Mouse (Mus musculus) intestine, postnatal 0 days (tissue): ENCODE results near the gene Mri1. TPM values are rescaled to one million over a fixed set of nuclear protein-coding genes. Genes with fewer than 3 reads are reported as not detected.

Source experiments
- ATAC-seq: fragments of 200-750 bp; cut with Nextera tagmentation; 2 replicates; pipeline ENCODE4 v1.8.0; 2017; ENCODE audit warnings: mild to moderate bottlenecking, moderate TSS enrichment, moderate library complexity
- H3K27ac ChIP-seq: fragments of 300-500 bp; sonication (generic); 2 replicates; pipeline ENCODE4 v1.5.1; 2014; ENCODE audit warnings: mild to moderate bottlenecking, low read depth, low read length, moderate library complexity
- H3K27me3 ChIP-seq: fragments of 300-500 bp; sonication (generic); replicated peaks from 2 replicates; pipeline ENCODE4 v1.6.1; 2014; ENCODE audit warnings: low read length, mixed read lengths; ENCODE audit not compliant: control insufficient read depth, insufficient read depth
- H3K36me3 ChIP-seq: fragments of 300-500 bp; sonication (generic); 2 replicates; pipeline ENCODE4 v1.6.1; 2014; ENCODE audit warnings: mild to moderate bottlenecking, moderate library complexity; ENCODE audit not compliant: control insufficient read depth, insufficient read depth
- H3K4me1 ChIP-seq: fragments of 300-500 bp; sonication (generic); replicated peaks from 2 replicates; pipeline ENCODE4 v1.6.1; 2014; ENCODE audit warnings: antibody characterized with exemption, low read length, mixed read lengths; ENCODE audit not compliant: control insufficient read depth, insufficient read depth
- H3K4me2 ChIP-seq: fragments of 300-500 bp; sonication (generic); replicated peaks from 2 replicates; pipeline ENCODE4 v1.6.1; 2014; ENCODE audit warnings: low read depth, mild to moderate bottlenecking, moderate library complexity
- H3K4me3 ChIP-seq: fragments of 300-500 bp; sonication (generic); 2 replicates; pipeline ENCODE4 v1.5.1; 2014; ENCODE audit warnings: low read depth, low read length
- H3K9ac ChIP-seq: fragments of 300-500 bp; sonication (generic); 2 replicates; pipeline ENCODE4 v1.6.1; 2014; ENCODE audit warnings: mild to moderate bottlenecking, low read depth, low read length
- H3K9me3 ChIP-seq: fragments of 300-500 bp; sonication (generic); 2 replicates; pipeline ENCODE4 v1.6.1; 2016; ENCODE audit warnings: mixed run types; ENCODE audit not compliant: control insufficient read depth
- CTCF ChIP-seq: sonication (generic); IDR thresholded peaks from 2 replicates; pipeline ENCODE4 v1.5.1; 2016; ENCODE audit warnings: low read depth, mild to moderate bottlenecking, control low read depth, antibody characterized with exemption, moderate library complexity
- WGBS: fragments of 180-500 bp; shearing (Covaris S2); extraction: QIAGEN DNeasy Blood & Tissue Kit; methylation state at CpG from one replicate; pipeline ENCODE4 v1.1.7; 2014; 5-methylcytosine and 5-hydroxymethylcytosine counted together
- microRNA counts: library from miRNA; unstranded; fragments of <30 nt; microRNA quantifications from one replicate; lab custom pipeline; 2016
- microRNA-seq: library from miRNA; unstranded; fragments of <30 nt; microRNA quantifications from one replicate; pipeline ENCODE4, GENCODE M21; 2016
- polyA plus RNA-seq: library from polyadenylated mRNA; unstranded; fragments of >200 nt; fragmentation: Nextera tagmentation; extraction: Ambion mirVana; gene quantifications from 2 replicates; pipeline ENCODE4 v1.2.1, GENCODE M21; 2015

The Mri1 gene
- polyA plus RNA-seq, 1 experiment from 2014 or later: 60.3 TPM

GRCm38 (mm10) chr8:84202466-84202865 lies 54.7 kb downstream of the Mri1 start:
- no peak for TF ChIP-seq CTCF
- H3K4me1 ChIP-seq: no peaks in the 10 kb centered on the region; the same call in 1 of the 2 replicates
- H3K27ac ChIP-seq: 0 out of 2 replicates have a peak overlapping the region, but pooled peaks have one; percentile 81
- ATAC-seq: no peak
- H3K4me3 ChIP-seq: peak overlapping the region; percentile 55
- no peak overlapping the region; the same call in 1 of the 2 replicates for H3K9ac ChIP-seq
- H3K9me3 ChIP-seq: no peaks in the 10 kb centered on the region
- no peaks in the 10 kb centered on the region for H3K27me3 ChIP-seq
- WGBS: 54% methylated on average over 9 of the region's 9 CpGs
- no peaks in the 10 kb centered on the region for H3K36me3 ChIP-seq
- peak overlapping the region; percentile 76 for H3K4me2 ChIP-seq

- Histone ChIP-seq H3K9ac (peak overlapping the region; percentile 63), H3K36me3 (no peaks in the 10 kb centered on the region), H3K9me3 (no peaks in the 10 kb centered on the region), H3K27me3 (no peaks in the 10 kb centered on the region), H3K27ac (peak overlapping the region; percentile 61), H3K4me2 (peak overlapping the region; percentile 76), H3K4me3 (peak overlapping the region; percentile 55), H3K4me1 (no peaks in the 10 kb centered on the region; the same call in 1 of the 2 replicates)
- TF ChIP-seq CTCF: no peak
- no peak for ATAC-seq
- WGBS: 46% methylated on average over 15 of the region's 15 CpGs
Observed at GRCm38 (mm10) chr8:84201545-84202245, 55.4 kb downstream of the Mri1 start.

GRCm38 (mm10) chr8:84200652-84201544 lies 56.2 kb downstream of the Mri1 start:
- TF ChIP-seq CTCF: no peak
- H3K4me2 ChIP-seq: peak overlapping the region; percentile 76
- H3K27ac ChIP-seq: peak overlapping the region; percentile 61
- H3K36me3 ChIP-seq: no peaks in the 10 kb centered on the region
- peak; percentile 6; the same call in 1 of the 2 replicates for ATAC-seq
- H3K4me3 ChIP-seq: peak overlapping the region; percentile 55
- peak overlapping the region; percentile 63 for H3K9ac ChIP-seq
- no peaks in the 10 kb centered on the region for H3K9me3 ChIP-seq
- 5% methylated on average over 64 of the region's 70 CpGs for WGBS
- H3K4me1 ChIP-seq: no peaks in the 10 kb centered on the region; the same call in 1 of the 2 replicates
- H3K27me3 ChIP-seq: no peaks in the 10 kb centered on the region

GRCm38 (mm10) chr8:84200126-84200555 lies 57.0 kb downstream of the Mri1 start:
- TF ChIP-seq CTCF: no peak
- no peaks in the 10 kb centered on the region; the same call in 1 of the 2 replicates for H3K4me1 ChIP-seq
- H3K4me3 ChIP-seq: peak overlapping the region; percentile 55; the same call in 1 of the 2 replicates
- H3K9me3 ChIP-seq: no peaks in the 10 kb centered on the region
- H3K27me3 ChIP-seq: no peaks in the 10 kb centered on the region
- ATAC-seq: no peak
- H3K4me2 ChIP-seq: peak overlapping the region; percentile 76
- H3K9ac ChIP-seq: 0 out of 2 replicates have a peak overlapping the region, but pooled peaks have one; percentile 63
- H3K27ac ChIP-seq: peak overlapping the region; percentile 61; the same call in 1 of the 2 replicates
- no peaks in the 10 kb centered on the region for H3K36me3 ChIP-seq
- WGBS: 35% methylated on average over 8 of the region's 8 CpGs

MicroRNAs encoded within 50 kb of the gene (microRNA counts, 519-probe panel; counts per million panel counts)
- microRNA mmu-miR-23a (lab: Ali Mortazavi, UCI) (5,154 counts per million, percentile 86 among the panel's probes with 10 or more counts), microRNA mmu-miR-27a (lab: Ali Mortazavi, UCI) (5,431 counts per million, percentile 90 among the panel's probes with 10 or more counts)

Small RNA genes lying within 50 kb of the gene (microRNA-seq; reads per million reads assigned to microRNA genes)
- gene Mir23a (10,443 reads per million, percentile 94 among the genes with 10 or more reads in this experiment), gene Mir24-2 (not detected), gene Mir27a (389 reads per million, percentile 66 among the genes with 10 or more reads in this experiment), gene Mir3074-2 (not detected)

Other genes with a start within 250 kb of the Mri1 start
- 4.5 and 4.7 TPM in 2 replicates for gene 2210011C24Rik, start 245.2 kb downstream of the Mri1 start, polyA plus RNA-seq
- 0.30 and 0.39 TPM in 2 replicates for gene Palm3, start 235.9 kb downstream of the Mri1 start, polyA plus RNA-seq
- gene Il27ra, start 214.7 kb downstream of the Mri1 start, polyA plus RNA-seq: 0.29 and 0.31 TPM in 2 replicates
- 0.42 TPM in 1 of 2 replicates, not detected in the other for gene Rln3, start 212.3 kb downstream of the Mri1 start, polyA plus RNA-seq
- gene Gm10643, start 192.2 kb downstream of the Mri1 start, polyA plus RNA-seq: 1.0 and 1.1 TPM in 2 replicates
- gene Rfx1, start 190.5 kb downstream of the Mri1 start, polyA plus RNA-seq: 3.1 and 3.3 TPM in 2 replicates
- gene Dcaf15, start 152.6 kb downstream of the Mri1 start, polyA plus RNA-seq: 8.6 and 10.4 TPM in 2 replicates
- gene Podnl1, start 131.3 kb downstream of the Mri1 start, polyA plus RNA-seq: 0.29 and 0.46 TPM in 2 replicates
- 16.2 and 16.9 TPM in 2 replicates for gene Cc2d1a, start 109.4 kb downstream of the Mri1 start, polyA plus RNA-seq
- gene 4930432K21Rik, start 109.3 kb downstream of the Mri1 start, polyA plus RNA-seq: 0.17 and 0.18 TPM in 2 replicates
- gene Nanos3, start 72.1 kb downstream of the Mri1 start, polyA plus RNA-seq: 1.6 and 1.8 TPM in 2 replicates
- 3.7 and 3.8 TPM in 2 replicates for gene Zswim4, start 20.3 kb downstream of the Mri1 start, polyA plus RNA-seq
- gene D8Ertd738e, start 7.6 kb downstream of the Mri1 start, polyA plus RNA-seq: 308 and 309 TPM in 2 replicates
- gene Ccdc130, start 13.1 kb upstream of the Mri1 start, polyA plus RNA-seq: 12.8 and 12.9 TPM in 2 replicates
- gene Cacna1a, start 131.1 kb upstream of the Mri1 start, polyA plus RNA-seq: 2.4 and 2.8 TPM in 2 replicates